Mouse (Mus musculus) spleen, adult 18-20 months (tissue): ENCODE data around the gene Lhfpl5.
"Not testable (repeated sequence)": the region's sequence is repeated elsewhere in the genome, so short reads cannot be mapped to it uniquely, and the experiment has no call there.

ENCODE experiments used
- DNase-seq, 2 experiments: peaks; one replicate each; pipeline ENCODE4 v3.0.0; 2022; ENCODE audit warnings: mixed read lengths in 2 of 2

The Lhfpl5 gene

DNA sequence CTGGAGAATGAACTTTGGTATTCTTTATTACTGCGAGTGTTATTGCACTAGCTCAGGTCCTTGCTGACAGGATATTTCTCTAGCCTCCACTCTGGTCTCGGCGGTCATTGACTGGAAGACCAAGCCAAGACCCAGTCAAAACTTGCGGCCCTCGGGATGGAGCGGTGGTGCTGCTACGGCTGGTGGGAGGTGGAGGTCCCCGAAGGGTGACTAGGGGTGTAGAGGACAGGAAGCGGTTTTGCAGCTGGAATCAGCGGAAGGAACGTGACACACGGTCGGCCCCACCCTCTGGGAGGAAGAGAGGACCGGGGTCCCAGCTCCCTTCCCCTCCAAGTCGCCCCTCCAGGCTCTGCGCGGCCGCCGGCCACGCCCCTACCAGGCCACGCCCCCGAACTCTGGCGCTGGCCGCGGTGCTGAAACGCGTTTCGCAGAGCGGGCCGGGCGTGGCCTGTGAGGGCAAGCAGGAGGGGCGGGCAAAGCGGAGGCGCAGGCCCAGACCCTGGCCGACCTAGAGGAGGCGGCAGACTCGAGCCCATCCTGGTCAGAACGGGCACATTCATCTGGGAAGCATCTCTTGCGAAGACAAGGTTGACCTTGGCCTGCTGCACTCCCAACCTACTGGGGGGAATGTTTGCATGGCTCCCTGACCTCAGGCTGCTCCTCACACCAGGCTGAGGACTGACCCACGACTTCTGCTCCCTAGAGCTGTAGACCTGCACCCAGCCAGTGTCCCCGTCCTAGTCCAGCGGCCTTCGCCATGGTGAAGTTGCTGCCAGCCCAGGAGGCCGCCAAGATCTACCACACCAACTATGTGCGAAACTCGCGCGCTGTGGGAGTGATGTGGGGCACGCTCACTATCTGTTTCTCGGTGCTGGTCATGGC lies at the start of gene Lhfpl5:
Gene Lhfpl5, plus strand, starts transcription at position 398 of the 882 bp plus-strand sequence.
- no peak for DNase-seq

DNA sequence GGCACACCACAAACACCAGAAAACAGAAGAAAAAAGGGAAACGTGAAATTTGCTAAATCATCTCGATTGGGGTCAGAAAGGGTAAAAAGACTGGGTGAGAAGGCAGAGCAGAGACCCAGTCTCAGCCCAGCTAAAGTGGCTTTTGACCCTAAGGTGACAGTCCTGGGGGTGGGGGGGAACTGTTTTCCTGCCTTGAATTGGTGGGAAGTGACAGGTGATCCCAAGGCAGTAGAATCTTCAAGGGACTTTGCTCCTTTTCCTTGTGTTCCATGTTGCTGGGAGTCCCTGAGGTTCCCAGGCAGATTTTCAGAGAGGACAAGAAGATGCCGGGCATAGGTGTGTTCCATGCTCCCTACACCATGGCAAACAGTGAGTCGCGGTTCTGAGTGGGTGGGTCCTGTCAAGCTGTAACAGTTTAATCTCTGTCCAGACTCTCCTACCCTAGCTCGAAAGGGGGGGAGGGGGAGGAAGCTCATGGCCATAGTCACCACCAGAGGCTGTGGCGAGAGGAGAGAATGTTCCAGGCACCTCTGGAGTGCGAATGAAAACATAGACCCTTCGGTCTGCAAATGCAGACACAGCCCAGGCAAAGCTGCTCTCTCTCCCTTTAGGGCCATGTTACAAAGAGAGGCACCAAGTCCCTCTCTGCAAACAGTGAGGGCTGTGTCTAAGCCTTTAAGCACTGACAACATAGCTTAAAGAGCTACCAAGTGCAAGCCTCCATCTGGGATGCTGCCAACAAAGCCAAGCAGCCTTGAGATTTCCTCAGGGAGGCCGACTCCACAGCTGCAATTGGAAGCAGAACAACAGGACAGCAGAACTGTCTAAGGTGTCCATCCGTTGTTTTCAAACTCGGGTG lies 48.0 kb upstream of the Lhfpl5 start:
- no peak for DNase-seq

DNA sequence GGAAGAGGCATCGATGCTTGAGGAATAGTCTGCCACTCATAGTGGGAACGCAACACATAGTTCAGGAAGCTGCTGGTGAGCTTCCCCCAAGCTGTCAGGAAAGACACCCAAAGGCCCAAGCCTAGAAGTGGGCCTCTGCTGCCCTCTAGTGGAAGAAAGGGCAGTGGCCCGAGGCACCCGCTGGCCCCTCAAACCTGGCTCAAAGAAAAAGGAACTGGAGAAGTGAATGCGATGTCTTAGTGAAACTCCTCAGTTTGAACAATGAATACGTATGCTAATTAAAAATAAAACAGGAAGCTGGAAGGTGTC lies 47.4 kb upstream of the Lhfpl5 start:
- DNase-seq: peak; percentile 82 to 89

DNA sequence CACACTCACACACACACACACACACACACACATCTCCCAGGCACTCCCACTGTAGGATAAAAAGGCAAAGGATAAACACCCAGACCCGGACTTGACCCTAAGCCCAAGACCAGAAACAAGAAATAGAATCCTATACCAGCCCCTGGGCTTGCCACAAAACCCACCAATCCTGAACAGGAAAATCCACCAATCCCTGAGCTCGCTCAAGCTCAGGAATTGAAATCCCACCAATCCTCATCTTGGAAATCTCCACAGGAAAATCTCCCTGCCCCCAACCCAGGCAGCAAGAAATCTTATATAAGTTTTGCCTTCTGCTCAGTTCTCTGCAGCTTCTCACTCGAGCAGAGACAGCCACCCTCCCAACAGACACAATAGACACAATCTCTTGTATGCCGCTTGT lies 46.3 kb upstream of the Lhfpl5 start:
- DNase-seq: no peak

DNA sequence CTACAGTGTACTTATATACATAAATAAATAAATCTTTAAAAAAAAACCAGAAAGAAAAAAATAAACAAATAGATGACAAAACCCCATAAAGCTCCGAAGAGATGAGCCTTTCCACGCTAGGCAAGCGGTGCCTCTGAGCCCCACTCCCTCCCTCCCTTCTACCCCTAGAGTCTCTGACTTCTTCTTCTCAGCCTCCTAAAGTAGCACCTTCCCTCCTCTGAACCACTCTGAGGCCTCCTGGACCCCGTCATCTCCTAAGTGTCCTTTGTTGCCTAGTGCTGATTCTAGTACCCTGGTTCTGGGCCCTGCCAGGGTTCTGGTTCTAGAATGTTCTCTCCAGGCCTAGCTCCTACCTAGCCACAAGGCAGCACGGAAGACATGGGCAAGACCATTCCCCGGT lies 44.9 kb upstream of the Lhfpl5 start, which contains the start of gene Armc12:
Gene Armc12, plus strand, starts transcription at position 301 of the 400 bp plus-strand sequence.
- DNase-seq: no peak

DNA sequence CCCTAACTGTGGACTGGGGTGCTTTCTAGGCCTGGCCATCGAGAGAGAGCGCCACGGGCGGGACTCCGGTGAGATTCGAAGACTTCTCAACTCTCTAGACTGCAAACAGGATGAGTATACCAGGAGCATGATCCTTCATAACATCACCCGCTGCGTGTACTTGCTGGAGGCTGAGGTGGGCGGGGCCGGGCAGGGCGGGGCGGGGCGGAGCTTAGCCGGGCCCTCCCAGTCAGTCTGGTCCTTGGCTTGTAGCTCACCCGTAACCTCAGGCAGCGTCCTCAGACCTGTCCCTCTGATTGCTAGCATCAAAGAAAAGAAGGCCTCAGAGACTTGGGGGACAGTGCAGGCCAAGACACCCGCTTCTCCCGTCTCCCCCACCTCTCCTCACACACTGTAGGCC lies 43.5 kb upstream of the Lhfpl5 start:
- DNase-seq: no peak

DNA sequence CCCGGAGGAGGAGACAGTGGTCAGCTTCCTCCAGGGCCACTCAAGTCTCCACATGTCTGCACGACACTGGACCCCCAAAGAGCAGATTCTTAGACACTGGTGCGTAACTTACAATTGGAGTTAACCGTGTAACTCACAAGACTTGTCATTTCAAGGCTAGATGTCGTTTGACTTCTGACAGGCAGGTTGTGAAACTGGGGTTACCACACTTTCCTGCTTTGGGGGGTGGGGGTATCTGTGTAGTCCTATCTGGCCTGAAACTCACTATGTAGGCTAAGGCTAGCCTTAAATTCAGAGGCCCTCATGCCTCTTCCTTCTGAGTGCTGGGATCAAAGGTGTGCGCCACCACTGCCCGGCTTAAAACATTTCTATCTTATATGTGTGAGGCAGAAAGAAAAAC lies 42.9 kb upstream of the Lhfpl5 start:
- DNase-seq: no peak

DNA sequence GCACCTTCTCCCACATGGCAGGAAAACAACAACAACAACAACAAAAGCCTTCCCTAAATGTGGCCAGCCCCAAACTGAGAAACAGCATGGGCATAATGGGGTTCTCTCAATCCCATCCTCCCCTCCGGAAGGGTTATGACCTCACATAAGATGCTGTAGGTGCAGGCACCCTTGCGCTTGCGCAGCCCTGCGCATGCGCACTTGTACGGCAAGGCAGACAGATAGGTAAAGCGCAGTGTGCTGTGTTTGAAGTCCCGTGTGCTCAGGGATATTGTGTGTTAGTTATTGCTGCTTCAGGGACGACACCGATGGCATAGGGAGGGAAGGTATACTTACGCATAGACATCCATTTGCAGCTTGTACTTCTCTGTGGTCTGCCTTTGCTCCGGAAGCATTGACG lies 42.1 kb upstream of the Lhfpl5 start:
- DNase-seq: no peak

DNA sequence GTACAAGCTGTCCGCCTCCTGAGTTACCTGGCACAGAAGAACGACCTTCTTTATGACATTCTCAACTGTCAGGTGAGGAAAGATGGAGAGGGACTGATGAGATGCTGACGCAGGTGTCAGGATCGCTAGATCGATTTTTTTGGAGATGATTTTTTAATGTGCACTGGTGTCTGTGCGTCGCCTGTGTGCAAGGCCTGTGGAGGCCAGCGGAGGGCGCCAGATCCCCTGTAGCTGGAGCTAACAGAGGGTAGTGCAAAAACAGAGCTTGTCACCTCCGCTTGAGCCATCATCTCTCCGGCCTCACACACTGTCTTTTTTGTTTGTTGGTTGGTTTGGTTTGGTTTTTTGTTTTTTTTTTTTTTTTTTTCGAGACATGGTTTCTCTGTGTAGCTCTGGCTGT lies 37.6 kb upstream of the Lhfpl5 start:
- no peak for DNase-seq

DNA sequence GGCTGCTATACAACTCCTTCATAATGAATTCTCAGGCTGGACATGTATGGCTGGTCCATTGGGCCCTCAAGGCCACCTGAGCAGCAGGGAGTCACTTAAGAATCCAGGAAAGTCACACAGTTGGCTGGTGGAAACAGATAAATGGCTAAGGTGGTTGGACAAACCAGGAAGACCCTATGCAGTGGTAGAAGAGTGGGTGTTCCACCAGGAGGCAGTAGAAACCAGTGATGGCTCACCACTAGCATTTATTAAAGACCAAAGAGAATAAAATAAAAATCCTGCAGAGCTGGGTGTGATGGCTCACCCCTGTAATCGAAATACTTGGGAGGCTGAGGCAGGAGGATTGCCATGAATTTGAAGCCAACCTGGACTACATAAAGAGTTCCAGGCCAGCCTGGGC lies 28.5 kb upstream of the Lhfpl5 start:
- DNase-seq: peak in 1 of 2 experiments; percentile 25

DNA sequence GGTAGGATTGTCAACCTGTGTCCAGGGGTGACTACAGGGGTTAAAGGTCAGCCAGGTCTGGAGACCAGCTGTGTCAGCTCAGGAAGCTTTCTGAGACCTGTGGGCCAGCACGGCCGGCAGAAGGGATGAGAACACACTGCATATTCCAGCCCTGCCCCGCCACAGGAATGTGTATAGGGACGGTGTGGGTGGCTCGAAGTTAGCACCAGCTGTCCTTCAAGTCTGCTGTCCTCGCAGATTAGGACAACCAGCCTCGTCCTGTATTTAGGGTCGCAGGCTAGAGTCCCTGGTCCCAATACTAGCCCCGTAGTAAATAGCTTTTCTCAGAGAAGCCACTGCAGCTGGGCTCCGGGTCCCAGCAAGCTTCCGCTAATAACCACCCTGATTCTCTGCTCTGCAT lies 26.9 kb upstream of the Lhfpl5 start:
- no peak for DNase-seq

DNA sequence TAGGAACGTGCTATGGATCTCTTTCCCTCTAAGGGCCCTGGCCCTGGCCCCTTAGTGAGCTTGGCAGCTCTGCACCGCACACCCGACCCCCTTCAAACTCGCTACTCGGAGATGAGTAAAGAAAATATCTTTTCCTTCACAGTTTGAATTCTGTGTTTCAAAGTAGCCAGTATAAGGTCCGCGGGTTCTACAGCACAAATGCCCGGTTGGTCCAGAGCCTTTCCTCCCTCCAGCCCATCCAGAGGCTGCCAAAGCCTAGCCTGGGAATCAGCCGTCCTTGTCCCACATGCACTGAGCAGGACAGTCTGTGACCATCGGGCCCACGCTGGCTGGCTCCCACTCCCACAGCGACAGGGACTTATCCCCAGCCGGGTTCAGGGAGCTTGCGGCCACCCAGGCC lies 26.3 kb upstream of the Lhfpl5 start, which contains the start of gene Clpsl2:
Gene Clpsl2, plus strand, starts transcription at position 301 of the 400 bp plus-strand sequence.
- DNase-seq: no peak

DNA sequence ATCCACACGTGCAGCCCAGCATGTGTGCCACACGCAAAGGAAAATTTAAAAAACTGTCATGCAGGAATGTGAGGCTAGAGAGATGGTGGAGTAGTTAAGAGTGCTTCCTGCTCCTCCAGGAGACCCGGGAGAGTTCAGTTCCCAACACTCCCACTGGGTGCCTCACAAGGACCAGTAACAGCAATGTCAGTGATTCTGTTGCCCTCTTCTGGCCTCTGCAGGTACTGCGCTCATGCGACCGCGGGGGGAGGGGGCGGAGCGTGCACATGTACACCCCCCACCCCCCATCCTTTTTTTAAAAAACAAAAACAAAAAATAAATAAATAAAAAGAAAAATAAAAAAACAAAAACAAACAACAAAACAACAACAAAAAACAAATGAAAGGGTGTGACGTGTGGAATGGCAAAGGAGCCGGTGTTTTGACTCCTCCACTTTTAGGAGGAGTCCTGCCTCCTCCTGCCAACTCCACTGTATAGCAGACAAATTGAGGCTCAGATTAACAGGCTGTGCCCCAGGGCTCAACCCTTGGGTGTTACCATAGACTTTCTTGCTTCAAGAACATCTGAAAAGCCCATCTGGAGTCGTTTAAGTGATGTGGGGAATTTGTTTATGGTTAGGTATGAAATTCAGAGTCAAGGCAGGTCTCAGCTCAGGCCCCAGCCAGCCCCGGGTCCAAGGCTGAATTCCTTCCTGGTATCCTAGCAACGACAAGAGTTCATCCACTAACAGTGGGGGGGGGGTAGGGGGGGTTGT lies 22.2 kb upstream of the Lhfpl5 start:
- DNase-seq: peak; percentile 32 to 71

DNA sequence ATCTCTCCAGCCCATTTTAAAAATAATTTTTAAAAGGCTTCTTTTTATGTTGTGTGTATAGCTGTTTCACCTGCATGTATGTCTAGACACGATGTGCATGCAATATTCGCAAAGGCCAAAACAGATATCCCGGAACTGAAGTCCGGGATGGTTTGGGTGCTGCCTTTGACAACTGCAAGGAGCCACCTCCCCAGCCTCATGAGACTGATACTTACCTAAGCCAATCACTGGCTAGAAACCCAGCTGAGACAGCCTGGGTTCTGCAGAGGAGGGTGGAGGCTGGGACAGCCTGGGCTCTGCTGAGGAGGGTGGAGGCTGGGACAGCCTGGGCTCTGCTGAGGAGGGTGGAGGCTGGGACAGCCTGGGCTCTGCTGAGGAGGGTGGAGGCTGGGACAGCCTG lies 21.4 kb upstream of the Lhfpl5 start:
- DNase-seq: not testable (repeated sequence)

DNA sequence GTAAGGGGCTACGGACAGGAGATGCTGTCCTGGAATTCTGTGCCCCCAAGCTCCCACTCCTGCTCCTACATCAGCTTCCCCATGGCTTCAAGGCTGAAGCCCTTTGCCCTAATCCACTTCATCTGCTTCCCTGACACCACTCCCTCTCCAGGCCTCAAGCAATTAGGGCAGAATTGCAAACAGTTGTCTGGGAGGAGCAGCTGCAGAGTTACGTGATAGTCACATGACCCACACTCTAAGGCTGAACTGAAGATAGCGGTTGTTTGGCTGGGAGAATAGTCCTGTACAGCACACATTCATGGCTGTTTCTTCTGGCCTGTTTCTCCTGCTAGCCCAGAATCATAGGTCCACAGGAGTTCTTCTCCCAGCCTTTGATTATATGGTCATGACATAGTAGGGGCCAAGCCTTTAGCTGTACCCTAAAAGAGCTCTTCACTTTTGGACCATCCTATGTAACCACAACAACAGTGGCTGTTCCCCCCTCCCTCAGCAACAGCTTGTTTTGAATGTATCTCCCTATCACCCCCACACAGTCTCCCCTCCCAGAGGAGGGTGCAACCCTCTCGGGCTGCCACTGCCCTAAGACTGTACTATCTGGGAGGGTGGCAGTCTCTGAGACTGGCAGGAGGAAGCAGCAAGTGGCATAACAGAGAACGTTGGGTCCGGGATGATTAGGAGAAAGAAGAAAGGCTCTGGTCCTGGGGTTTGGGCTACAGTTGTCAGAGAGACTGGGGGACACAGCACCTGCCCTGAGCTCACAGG lies 18.6 kb upstream of the Lhfpl5 start:
- DNase-seq: no peak

DNA sequence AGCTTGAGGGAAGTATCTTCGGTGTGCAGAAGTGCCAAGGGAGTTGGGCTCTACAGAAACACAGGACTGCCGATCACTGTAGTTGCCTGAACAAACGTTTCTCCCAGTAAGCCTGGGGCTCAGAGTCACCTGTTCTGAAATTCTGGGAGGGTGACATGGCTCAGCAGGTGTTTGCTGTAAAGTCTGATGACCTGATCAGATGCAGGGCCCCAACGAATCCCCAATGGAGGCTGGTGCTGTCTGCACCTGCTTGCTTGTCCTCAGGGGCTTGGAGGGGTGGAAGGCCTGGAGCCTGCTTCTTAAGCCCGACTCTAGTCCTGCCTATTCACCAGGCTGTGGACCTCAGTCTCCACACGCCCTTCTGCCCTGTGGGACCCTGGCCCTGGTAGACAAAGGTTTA lies 17.7 kb upstream of the Lhfpl5 start:
- no peak for DNase-seq

DNA sequence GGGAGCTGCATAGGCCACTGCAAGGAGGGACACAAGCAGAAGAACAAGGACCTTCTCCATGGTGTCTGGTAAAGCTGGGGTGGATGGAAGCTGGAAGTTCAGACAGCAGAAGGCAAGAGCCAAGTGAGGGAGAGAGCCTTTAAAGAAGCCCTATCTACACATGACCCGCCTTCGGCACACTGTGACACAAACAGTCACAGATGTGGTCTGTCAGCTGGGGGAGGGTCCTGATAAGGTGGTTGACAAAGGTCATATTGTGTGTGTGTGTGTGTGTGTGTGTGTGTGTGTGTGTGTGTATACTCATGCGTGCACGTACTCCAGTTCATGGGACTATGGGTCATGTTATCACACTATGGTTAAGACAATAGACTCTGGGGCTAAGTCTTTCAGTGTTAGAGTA lies 14.8 kb upstream of the Lhfpl5 start, which contains the start of gene Clps:
Gene Clps, minus strand, starts transcription at position 169 of the 400 bp plus-strand sequence.
- DNase-seq: no peak

DNA sequence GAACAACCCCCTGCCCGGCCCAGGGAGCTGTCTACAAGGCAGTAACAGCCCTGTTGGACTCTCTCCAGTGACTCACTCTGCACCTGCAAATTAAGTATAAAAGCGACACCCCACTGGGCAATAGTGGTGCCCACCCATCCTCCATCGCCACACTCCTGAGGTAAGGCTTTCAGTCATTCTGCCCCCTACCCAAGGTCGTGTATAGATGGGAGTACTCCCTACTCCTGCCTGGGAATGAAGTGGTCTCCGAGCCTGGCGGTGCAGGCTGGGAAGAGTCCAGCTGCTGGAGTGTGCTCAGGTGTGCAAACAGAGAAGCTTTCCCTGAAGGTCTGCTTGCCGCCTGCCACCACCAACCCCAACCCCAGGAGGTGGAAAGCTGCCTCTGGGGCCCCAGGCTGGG lies 13.8 kb upstream of the Lhfpl5 start:
- DNase-seq: no peak

DNA sequence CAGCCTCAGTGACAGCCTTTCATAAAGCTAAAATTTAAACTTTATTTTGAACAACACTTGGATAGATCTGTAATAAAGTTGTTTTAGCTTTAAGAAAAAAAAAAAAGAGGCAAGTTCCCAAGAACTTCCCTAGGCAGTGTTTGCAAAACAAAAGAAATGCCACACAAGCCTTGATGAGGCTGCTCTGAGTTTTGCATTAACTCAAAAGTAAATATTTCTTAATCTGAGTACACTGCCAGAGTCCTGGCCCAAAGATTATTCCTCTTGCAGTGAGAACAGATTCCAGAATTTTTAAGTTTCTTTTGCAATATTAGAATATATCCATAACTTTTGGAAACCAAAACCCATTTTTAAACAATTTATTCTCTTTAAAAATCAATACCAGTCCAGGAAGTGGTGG lies 10.3 kb upstream of the Lhfpl5 start:
- no peak for DNase-seq

DNA sequence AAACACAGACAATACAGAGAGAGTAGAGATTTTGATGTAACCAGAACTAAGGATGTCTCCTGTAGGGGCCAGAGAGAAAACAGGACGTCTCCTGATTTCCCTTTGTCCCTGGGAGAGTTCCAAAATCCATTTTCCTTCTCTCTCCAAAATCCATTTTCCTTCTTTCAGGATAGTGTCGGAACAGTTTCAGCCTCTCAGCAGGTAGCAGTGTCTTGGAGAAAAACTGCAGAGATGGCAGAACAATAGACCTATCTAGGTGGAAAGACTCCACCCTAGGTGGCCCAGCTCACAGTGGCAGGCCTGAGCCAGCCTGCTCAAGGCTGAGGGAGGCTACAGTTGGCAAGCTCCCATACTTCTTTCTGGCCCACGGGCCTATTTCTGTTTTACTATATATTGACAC lies 7.9 kb upstream of the Lhfpl5 start:
- DNase-seq: no peak

DNA sequence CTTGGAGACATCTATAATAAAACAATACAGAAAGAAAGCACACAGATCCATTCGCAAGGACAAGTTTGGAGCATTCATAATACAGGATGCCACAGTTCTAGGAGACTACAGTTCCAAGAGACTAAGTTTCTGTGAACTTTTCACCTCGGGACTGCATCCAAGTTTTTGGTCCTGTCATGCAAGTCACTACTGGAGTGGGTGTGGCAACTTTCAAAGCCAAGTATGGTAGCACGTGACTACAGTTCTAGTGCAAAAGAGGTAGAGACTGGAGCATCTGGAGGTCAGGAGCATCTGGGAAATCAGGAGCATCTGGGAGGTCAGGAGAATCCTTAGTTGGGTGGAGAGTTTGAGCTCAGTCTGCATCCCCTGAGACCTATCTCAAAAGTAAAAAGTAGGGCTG lies 3.6 kb upstream of the Lhfpl5 start:
- DNase-seq: no peak

DNA sequence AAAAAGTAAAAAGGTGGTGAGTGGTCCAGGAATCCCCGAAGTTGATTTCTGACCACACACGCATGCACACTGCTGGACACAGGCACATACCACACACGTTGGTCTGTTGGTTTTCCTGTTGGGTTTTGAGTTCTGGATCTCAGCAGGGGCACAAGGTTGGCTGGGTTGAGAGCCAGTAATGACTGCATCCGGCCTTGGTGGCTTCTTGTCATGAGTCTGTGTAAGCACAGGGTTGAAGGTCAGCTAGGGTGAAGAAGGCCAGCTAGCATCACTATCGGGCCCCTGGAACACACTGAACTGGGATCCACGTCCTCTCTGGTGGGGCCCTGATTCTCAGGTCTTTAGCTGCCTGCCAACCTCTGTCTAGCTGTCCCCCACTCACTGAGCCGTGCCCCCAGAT lies 2.9 kb upstream of the Lhfpl5 start:
- no peak for DNase-seq
